Mouse (Mus musculus) thymus, adult 18-20 months (tissue): ENCODE measurements around the gene Slc47a1.
"Not testable (repeated sequence)": the region's sequence is repeated elsewhere in the genome, so short reads cannot be mapped to it uniquely, and the experiment has no call there.

Experiments used
- DNase-seq, 2 experiments: peaks; one replicate each; pipeline ENCODE4 v3.0.0; 2022; ENCODE audit warnings: mixed read lengths in 2 of 2

Gene Slc47a1

GRCm38 (mm10) chr11:61377881-61378613, at the start of gene Slc47a1:
Gene Slc47a1 (minus strand): TSS chr11:61378345.
- DNase-seq: no peak

GRCm38 (mm10) chr11:61419253-61419652, 41.1 kb upstream of the Slc47a1 start:
- DNase-seq: no peak

GRCm38 (mm10) chr11:61417945-61418551, 39.9 kb upstream of the Slc47a1 start:
- DNase-seq: peak; percentile 24 to 35

- DNase-seq: peak in 1 of 2 experiments; percentile 7
Measured at GRCm38 (mm10) chr11:61416540-61416939, 38.4 kb upstream of the Slc47a1 start.

GRCm38 (mm10) chr11:61415444-61415843, 37.3 kb upstream of the Slc47a1 start:
- DNase-seq: no peak

- no peak for DNase-seq
Measured at GRCm38 (mm10) chr11:61414560-61414959, 36.4 kb upstream of the Slc47a1 start.

GRCm38 (mm10) chr11:61413411-61413810, 35.3 kb upstream of the Slc47a1 start:
- no peak for DNase-seq

- no peak for DNase-seq
Measured at GRCm38 (mm10) chr11:61411809-61412208, 33.7 kb upstream of the Slc47a1 start.

- no peak for DNase-seq
Measured at GRCm38 (mm10) chr11:61411221-61411620, 33.1 kb upstream of the Slc47a1 start.

GRCm38 (mm10) chr11:61410129-61410528, 32.0 kb upstream of the Slc47a1 start:
- DNase-seq: peak; percentile 32 to 47

GRCm38 (mm10) chr11:61409051-61409450, 30.9 kb upstream of the Slc47a1 start:
- DNase-seq: no peak

GRCm38 (mm10) chr11:61408184-61409027, 30.3 kb upstream of the Slc47a1 start:
- DNase-seq: peak in 1 of 2 experiments; percentile 31

GRCm38 (mm10) chr11:61407638-61408183, 29.6 kb upstream of the Slc47a1 start:
- peak; percentile 68 to 74 for DNase-seq

GRCm38 (mm10) chr11:61401794-61402193, 23.6 kb upstream of the Slc47a1 start:
- no peak for DNase-seq

- no peak for DNase-seq
Measured at GRCm38 (mm10) chr11:61400681-61401346, 22.7 kb upstream of the Slc47a1 start.

GRCm38 (mm10) chr11:61397423-61398043, 19.4 kb upstream of the Slc47a1 start:
- not testable (repeated sequence) for DNase-seq

- DNase-seq: no peak
Measured at GRCm38 (mm10) chr11:61388936-61389335, 10.8 kb upstream of the Slc47a1 start.

- DNase-seq: no peak
Measured at GRCm38 (mm10) chr11:61388012-61388411, 9.9 kb upstream of the Slc47a1 start.

GRCm38 (mm10) chr11:61387233-61387632, 9.1 kb upstream of the Slc47a1 start:
- DNase-seq: no peak

- DNase-seq: no peak
Measured at GRCm38 (mm10) chr11:61385725-61386124, 7.6 kb upstream of the Slc47a1 start.

GRCm38 (mm10) chr11:61381272-61381671, 3.1 kb upstream of the Slc47a1 start:
- DNase-seq: no peak

- DNase-seq: no peak
Measured at GRCm38 (mm10) chr11:61378651-61379050, 506 bp upstream of the Slc47a1 start.
